Mouse (Mus musculus): ENCODE results near the gene Nme3.

- TF ChIP-seq CTCF (conservative IDR thresholded peaks at IDR 0.05; ENCODE audit: low read length), result no peak
- TF ChIP-seq NANOG (IDR thresholded peaks at IDR 0.05; ENCODE audit: borderline replicate concordance, low read length), result no peak
Observed at GRCm38 (mm10) chr17:24937266-24937665, 41.0 kb downstream of the Nme3 start.
